Mouse (Mus musculus): ENCODE data around the gene Smg5. TPM values are rescaled to one million over a fixed set of nuclear protein-coding genes. Genes with fewer than 3 reads are reported as not detected.
A peak's percentile ranks its signal among the peaks of the same experiment; 100 is the strongest.

Gene Smg5
- total RNA-seq, 1 experiment = 182 TPM

- no peak for TF ChIP-seq ZNF384 (IDR thresholded peaks at IDR 0.05; ENCODE audit: low read depth, low read length)
- TF ChIP-seq MAFK (IDR thresholded peaks at IDR 0.05; ENCODE audit: insufficient read depth, low read depth, low read length) = no peak
- TF ChIP-seq CHD2 (IDR thresholded peaks at IDR 0.05; ENCODE audit: low read depth, low read length) = no peak
- no peak for TF ChIP-seq ZC3H11A (IDR thresholded peaks at IDR 0.05; ENCODE audit: borderline replicate concordance, low read depth, low read length)
- TF ChIP-seq HCFC1 (IDR thresholded peaks at IDR 0.05; ENCODE audit: borderline replicate concordance, insufficient read depth, low read length) = no peak
- H3K4me3 ChIP-seq (ENCODE audit: insufficient read depth in 1 of 2, low read depth in 1 of 2, low read length in 2 of 2, poor library complexity in 1 of 2, severe bottlenecking in 1 of 2) = peak overlapping the region; percentile 77 to 91
- H3K36me3 ChIP-seq (ENCODE audit: control insufficient read depth, insufficient read depth, low read length, poor library complexity, severe bottlenecking) = peaks cover 6% of the 10 kb centered on the region; the same call in 1 of the 2 replicates
- in situ Hi-C loops (cut with MboI; ENCODE audit: low sequenced_read_pairs in 2 of 2, unreplicated experiment in 2 of 2) = loop anchor here in 1 of 2 experiments (5.0 kb wide), 1 partner anchor 38 kb away; the partner anchor contains the start of genes Cct3 and Tsacc
- DNase-seq (ENCODE audit: low read depth, low spot score) = no peak
- H3K27ac ChIP-seq (ENCODE audit: insufficient read depth, low read depth, low read length, poor library complexity, severe bottlenecking) = peak overlapping the region; percentile 99
- H3K9me3 ChIP-seq (ENCODE audit: control insufficient read depth, insufficient read depth, low read depth, low read length) = no peaks in the 10 kb centered on the region
- peak overlapping the region; percentile 98 for H3K9ac ChIP-seq (ENCODE audit: insufficient read depth, low read depth, low read length, poor library complexity, severe bottlenecking)
- peaks cover 0 to 21% of the 10 kb centered on the region in 2 experiments; a peak in 1 of 4 replicates for H3K4me1 ChIP-seq (ENCODE audit: control insufficient read depth in 2 of 2, insufficient read depth in 2 of 2, low read length in 2 of 2, poor library complexity in 1 of 2)
These were observed 1.1 kb upstream of the Smg5 start for GRCm38 (mm10) chr3:88334902-88335435.

- Histone ChIP-seq H3K4me1 (ENCODE audit: control insufficient read depth in 2 of 2, insufficient read depth in 2 of 2, low read length in 2 of 2, poor library complexity in 1 of 2) (peaks cover 0 to 21% of the 10 kb centered on the region in 2 experiments; a peak in 1 of 4 replicates), H3K36me3 (ENCODE audit: control insufficient read depth, insufficient read depth, low read length, poor library complexity, severe bottlenecking) (peaks cover 5% of the 10 kb centered on the region; the same call in 1 of the 2 replicates), H3K9me3 (ENCODE audit: control insufficient read depth, insufficient read depth, low read depth, low read length) (no peaks in the 10 kb centered on the region), H3K4me3 (ENCODE audit: insufficient read depth in 1 of 2, low read depth in 1 of 2, low read length in 2 of 2, poor library complexity in 1 of 2, severe bottlenecking in 1 of 2) (peak overlapping the region; percentile 77 to 91), H3K27ac (ENCODE audit: insufficient read depth, low read depth, low read length, poor library complexity, severe bottlenecking) (peak overlapping the region; percentile 99), H3K9ac (ENCODE audit: insufficient read depth, low read depth, low read length, poor library complexity, severe bottlenecking) (peak overlapping the region; percentile 98)
- TF ChIP-seq CHD2 (IDR thresholded peaks at IDR 0.05; ENCODE audit: low read depth, low read length) (no peak), ZC3H11A (IDR thresholded peaks at IDR 0.05; ENCODE audit: borderline replicate concordance, low read depth, low read length) (no peak), ZNF384 (IDR thresholded peaks at IDR 0.05; ENCODE audit: low read depth, low read length) (no peak), MAFK (IDR thresholded peaks at IDR 0.05; ENCODE audit: insufficient read depth, low read depth, low read length) (no peak; the same call in 1 of the 2 replicates)
- in situ Hi-C loops (cut with MboI; ENCODE audit: low sequenced_read_pairs in 2 of 2, unreplicated experiment in 2 of 2) = loop anchor here in 1 of 2 experiments (5.0 kb wide), 1 partner anchor 38 kb away; the partner anchor contains the start of genes Cct3 and Tsacc
- DNase-seq (ENCODE audit: low read depth, low spot score) = no peak
These were observed 515 bp upstream of the Smg5 start for GRCm38 (mm10) chr3:88335436-88336053.

GRCm38 (mm10) chr3:88337367-88338020 lies 1.4 kb downstream of the Smg5 start:
- Histone ChIP-seq H3K36me3 (ENCODE audit: control insufficient read depth, insufficient read depth, low read length, poor library complexity, severe bottlenecking) (peaks cover 15% of the 10 kb centered on the region), H3K4me3 (ENCODE audit: insufficient read depth in 1 of 2, low read depth in 1 of 2, low read length in 2 of 2, poor library complexity in 1 of 2, severe bottlenecking in 1 of 2) (peak overlapping the region; percentile 66 to 91), H3K9ac (ENCODE audit: insufficient read depth, low read depth, low read length, poor library complexity, severe bottlenecking) (peak overlapping the region; percentile 65), H3K9me3 (ENCODE audit: control insufficient read depth, insufficient read depth, low read depth, low read length) (no peaks in the 10 kb centered on the region), H3K4me1 (ENCODE audit: control insufficient read depth in 2 of 2, insufficient read depth in 2 of 2, low read length in 2 of 2, poor library complexity in 1 of 2) (peaks cover 0 to 18% of the 10 kb centered on the region in 2 experiments; a peak in 1 of 4 replicates), H3K27ac (ENCODE audit: insufficient read depth, low read depth, low read length, poor library complexity, severe bottlenecking) (peak overlapping the region; percentile 99; the same call in 1 of the 2 replicates)
- TF ChIP-seq MAFK (IDR thresholded peaks at IDR 0.05; ENCODE audit: insufficient read depth, low read depth, low read length) = peak; percentile 48; the same call in 1 of the 2 replicates
- TF ChIP-seq CHD2 (IDR thresholded peaks at IDR 0.05; ENCODE audit: low read depth, low read length) = no peak
- in situ Hi-C loops (cut with MboI; ENCODE audit: low sequenced_read_pairs in 2 of 2, unreplicated experiment in 2 of 2) = loop anchor here in 1 of 2 experiments (5.0 kb wide), 1 partner anchor 40 kb away; the partner anchor contains the start of genes Cct3 and Tsacc
- DNase-seq (ENCODE audit: low read depth, low spot score) = no peak

GRCm38 (mm10) chr3:88338316-88338715 lies 2.3 kb downstream of the Smg5 start:
- Histone ChIP-seq H3K27ac (ENCODE audit: insufficient read depth, low read depth, low read length, poor library complexity, severe bottlenecking) (no peak overlapping the region), H3K9ac (ENCODE audit: insufficient read depth, low read depth, low read length, poor library complexity, severe bottlenecking) (no peak overlapping the region), H3K9me3 (ENCODE audit: control insufficient read depth, insufficient read depth, low read depth, low read length) (no peaks in the 10 kb centered on the region), H3K4me1 (ENCODE audit: control insufficient read depth in 2 of 2, insufficient read depth in 2 of 2, low read length in 2 of 2, poor library complexity in 1 of 2) (peaks cover 0 to 14% of the 10 kb centered on the region in 2 experiments; a peak in 1 of 4 replicates), H3K4me3 (ENCODE audit: insufficient read depth in 1 of 2, low read depth in 1 of 2, low read length in 2 of 2, poor library complexity in 1 of 2, severe bottlenecking in 1 of 2) (no peak overlapping the region), H3K36me3 (ENCODE audit: control insufficient read depth, insufficient read depth, low read length, poor library complexity, severe bottlenecking) (peaks cover 23% of the 10 kb centered on the region)
- no peak for DNase-seq (ENCODE audit: low read depth, low spot score)
- no peak for TF ChIP-seq MAFK (IDR thresholded peaks at IDR 0.05; ENCODE audit: insufficient read depth, low read depth, low read length)
- no peak for TF ChIP-seq ZNF384 (IDR thresholded peaks at IDR 0.05; ENCODE audit: low read depth, low read length)
- no peak for TF ChIP-seq HCFC1 (IDR thresholded peaks at IDR 0.05; ENCODE audit: borderline replicate concordance, insufficient read depth, low read length)
- no peak for TF ChIP-seq ZC3H11A (IDR thresholded peaks at IDR 0.05; ENCODE audit: borderline replicate concordance, low read depth, low read length)
- TF ChIP-seq CHD2 (IDR thresholded peaks at IDR 0.05; ENCODE audit: low read depth, low read length) = no peak
- in situ Hi-C loops (cut with MboI; ENCODE audit: low sequenced_read_pairs in 2 of 2, unreplicated experiment in 2 of 2) = loop anchor here in 1 of 2 experiments (5.0 kb wide), 1 partner anchor 41 kb away; the partner anchor contains the start of genes Cct3 and Tsacc

Data from ES-E14 (cell line).